Mouse (Mus musculus) heart, adult 2 months (tissue): Measurements from ENCODE around the gene Olfr594.

Experiments
- CTCF ChIP-seq: fragments of 200-600 bp; IDR thresholded peaks from 2 replicates; pipeline ENCODE4 v1.8.1; 2022; ENCODE audit warnings: antibody characterized with exemption, mild to moderate bottlenecking, moderate library complexity
- EP300 ChIP-seq: fragments of 200-500 bp; IDR thresholded peaks from 2 replicates; pipeline ENCODE4 v1.6.1; 2011; ENCODE audit warnings: low read depth, low read length, control low read depth; ENCODE audit not compliant: insufficient read depth

GRCm38 (mm10) chr7:103178240-103178639, 38.6 kb upstream of the Olfr594 start, which contains the start of gene Olfr591:
- no peak for TF ChIP-seq CTCF
- TF ChIP-seq EP300, result no peak
